Mouse (Mus musculus) embryonic stem cell, embryonic (primary cell): Measurements from ENCODE around the gene Nlrp3.

Experiments
- CTCF ChIA-PET, 4 experiments: fragments of 300-600 bp in 2 of 4; fragments of 350-600 bp in 2 of 4; sonication (Branson Sonifier 250); formaldehyde crosslinking; loops; one replicate each; lab custom pipeline; 2022; ENCODE audit warnings: inconsistent platforms in 2 of 4; lab: Charles Lee
- POLR2A ChIA-PET, 4 experiments: fragments of 300-600 bp in 2 of 4; fragments of 350-600 bp in 2 of 4; sonication (Branson Sonifier 250); formaldehyde crosslinking; loops; one replicate each; lab custom pipeline; 2022; ENCODE audit warnings: antibody characterized with exemption in 4 of 4, inconsistent platforms in 1 of 4; lab: Charles Lee

The Nlrp3 gene

GRCm38 (mm10) chr11:59541324-59541723 is at the start of gene Nlrp3:
Gene Nlrp3, plus strand, starts transcription at chr11:59541568.
- ChIA-PET POLR2A (interaction anchor here in 1 of 4 experiments (0.8 kb wide), 1 partner anchor 69 kb away, joined by 3 read pairs; the partner anchor contains the start of gene Zfp867), CTCF (interaction anchor here in 2 of 4 experiments (1.0 to 2.1 kb wide), 3 partner anchors 16 to 83 kb away, joined by 3 to 8 read pairs (median 3); no protein-coding TSS in a partner anchor)

GRCm38 (mm10) chr11:59496672-59497310 is 44.6 kb upstream of the Nlrp3 start:
- POLR2A ChIA-PET, result interaction anchor here in 2 of 4 experiments (0.7 to 1.6 kb wide), 4 partner anchors 13 to 651 kb away, joined by 3 to 7 read pairs (median 4); no protein-coding TSS in a partner anchor
- CTCF ChIA-PET, result interaction anchor here in 2 of 4 experiments (0.5 to 0.9 kb wide), 2 partner anchors 194 to 1018 kb away, joined by 5 to 8 read pairs; no protein-coding TSS in a partner anchor

GRCm38 (mm10) chr11:59497747-59498146 is 43.6 kb upstream of the Nlrp3 start:
- CTCF ChIA-PET, result interaction anchor here (0.5 to 1.8 kb wide), 13 partner anchors 11 to 1924 kb away, joined by 3 to 8 read pairs (median 4); partner anchors contain the start of gene Zkscan17 (in 3 of the 4)

GRCm38 (mm10) chr11:59501978-59502700 is 39.2 kb upstream of the Nlrp3 start:
- CTCF ChIA-PET, result interaction anchor here in 3 of 4 experiments (0.6 to 0.9 kb wide), 3 partner anchors 16 to 200 kb away, joined by 3 to 9 read pairs (median 8); partner anchors contain the start of gene Jmjd4 (in 1 of the 3)
- POLR2A ChIA-PET, result interaction anchor here in 2 of 4 experiments (1.0 to 1.5 kb wide), 4 partner anchors 10 to 31 kb away, joined by 3 to 4 read pairs (median 4); no protein-coding TSS in a partner anchor

More at GRCm38 (mm10) chr11:59497747-59498146, 43.6 kb upstream of the Nlrp3 start:
- POLR2A ChIA-PET, result interaction anchor here in 2 of 4 experiments (0.6 to 1.9 kb wide), 7 partner anchors 9 to 96 kb away, joined by 3 to 10 read pairs (median 3); no protein-coding TSS in a partner anchor

GRCm38 (mm10) chr11:59505351-59505838 is 36.0 kb upstream of the Nlrp3 start:
- ChIA-PET CTCF (interaction anchor here in 2 of 4 experiments (0.7 to 2.8 kb wide), 3 partner anchors 20 to 273 kb away, joined by 3 to 18 read pairs (median 3); partner anchors contain the start of gene Zkscan17 (in 1 of the 2)), POLR2A (interaction anchor here in 3 of 4 experiments (0.6 to 4.7 kb wide), 21 partner anchors 9 to 917 kb away, joined by 3 to 28 read pairs (median 4); partner anchors contain the start of genes Zkscan17 (in 2 of the 3) and Zfp867 (in 1 of the 3))

GRCm38 (mm10) chr11:59505839-59506712 is 35.3 kb upstream of the Nlrp3 start:
- CTCF ChIA-PET, result interaction anchor here in 2 of 4 experiments (0.8 to 2.8 kb wide), 3 partner anchors 20 to 108 kb away, joined by 3 to 18 read pairs (median 3); partner anchors contain the start of gene Zkscan17 (in 1 of the 2)
- POLR2A ChIA-PET, result interaction anchor here (0.6 to 4.7 kb wide), 30 partner anchors 8 to 352 kb away, joined by 3 to 28 read pairs (median 4); partner anchors contain the start of genes Zkscan17 (in 3 of the 4), Cops3 (in 1 of the 4), Nt5m (in 1 of the 4) and Wnt9a (in 1 of the 4)

- ChIA-PET POLR2A (interaction anchor here (0.6 to 4.7 kb wide), 16 partner anchors 8 to 353 kb away, joined by 3 to 28 read pairs (median 3); partner anchors contain the start of genes Zkscan17 (in 3 of the 4), Cops3 (in 1 of the 4), Nt5m (in 1 of the 4) and Wnt9a (in 1 of the 4)), CTCF (interaction anchor here in 1 of 4 experiments (0.8 to 2.8 kb wide), 2 partner anchors 19 to 108 kb away, joined by 3 to 18 read pairs; partner anchors contain the start of gene Zkscan17)
These were observed 34.7 kb upstream of the Nlrp3 start for GRCm38 (mm10) chr11:59506713-59507074.

- POLR2A ChIA-PET, result interaction anchor here in 2 of 4 experiments (0.8 to 2.6 kb wide), 4 partner anchors 9 to 15 kb away, joined by 3 to 8 read pairs (median 4); no protein-coding TSS in a partner anchor
- CTCF ChIA-PET, result interaction anchor here in 3 of 4 experiments (1.3 to 2.1 kb wide), 3 partner anchors 14 kb away, joined by 3 to 17 read pairs (median 8); partner anchors contain the start of gene Zkscan17 (in 2 of the 3)
These were observed 29.8 kb upstream of the Nlrp3 start for GRCm38 (mm10) chr11:59511558-59511957.

GRCm38 (mm10) chr11:59512733-59513132 is 28.6 kb upstream of the Nlrp3 start:
- CTCF ChIA-PET, result interaction anchor here in 2 of 4 experiments (0.9 to 2.1 kb wide), 2 partner anchors 13 kb away, joined by 3 to 17 read pairs; partner anchors contain the start of gene Zkscan17 (in 1 of the 2)
- POLR2A ChIA-PET, result interaction anchor here in 3 of 4 experiments (0.5 to 2.6 kb wide), 4 partner anchors 12 to 263 kb away, joined by 3 to 8 read pairs (median 5); no protein-coding TSS in a partner anchor

- POLR2A ChIA-PET, result interaction anchor here in 1 of 4 experiments (0.6 to 1.9 kb wide), 4 partner anchors 8 to 693 kb away, joined by 3 to 6 read pairs (median 4); no protein-coding TSS in a partner anchor
These were observed 27.8 kb upstream of the Nlrp3 start for GRCm38 (mm10) chr11:59513556-59513955.

GRCm38 (mm10) chr11:59514381-59514780 is 27.0 kb upstream of the Nlrp3 start:
- ChIA-PET CTCF (interaction anchor here in 2 of 4 experiments (3.0 kb wide), 2 partner anchors 10 to 11 kb away, joined by 11 to 14 read pairs; partner anchors contain the start of gene Zkscan17 (in 1 of the 2)), POLR2A (interaction anchor here in 2 of 4 experiments (0.6 to 2.1 kb wide), 7 partner anchors 8 to 692 kb away, joined by 3 to 6 read pairs (median 4); partner anchors contain the start of gene Zfp867 (in 1 of the 2))

More at GRCm38 (mm10) chr11:59513556-59513955, 27.8 kb upstream of the Nlrp3 start:
- CTCF ChIA-PET, result interaction anchor here in 1 of 4 experiments (0.9 kb wide), 1 partner anchor 12 kb away, joined by 3 read pairs; no protein-coding TSS in a partner anchor

- POLR2A ChIA-PET, result interaction anchor here in 2 of 4 experiments (0.6 to 2.1 kb wide), 7 partner anchors 8 to 43 kb away, joined by 3 to 6 read pairs (median 4); partner anchors contain the start of gene Zfp867 (in 1 of the 2)
- CTCF ChIA-PET, result interaction anchor here in 3 of 4 experiments (1.1 to 3.0 kb wide), 3 partner anchors 10 to 11 kb away, joined by 3 to 14 read pairs (median 11); partner anchors contain the start of gene Zkscan17 (in 1 of the 3)
These were observed 26.6 kb upstream of the Nlrp3 start for GRCm38 (mm10) chr11:59514789-59515188.

GRCm38 (mm10) chr11:59517441-59517840 is 23.9 kb upstream of the Nlrp3 start:
- POLR2A ChIA-PET, result interaction anchor here (0.6 to 3.5 kb wide), 16 partner anchors 9 to 337 kb away, joined by 3 to 28 read pairs (median 4); partner anchors contain the start of genes Zfp867 (in 2 of the 4) and Zkscan17 (in 2 of the 4)

GRCm38 (mm10) chr11:59518226-59518625 is 23.1 kb upstream of the Nlrp3 start:
- CTCF ChIA-PET, result interaction anchor here (0.6 to 1.6 kb wide), 6 partner anchors 8 to 284 kb away, joined by 3 to 12 read pairs (median 8); partner anchors contain the start of genes Zkscan17 (in 2 of the 4) and Zfp867 (in 1 of the 4)
- POLR2A ChIA-PET, result interaction anchor here (0.7 to 3.5 kb wide), 20 partner anchors 8 to 1180 kb away, joined by 3 to 28 read pairs (median 4); partner anchors contain the start of genes Zfp867 (in 2 of the 4), Trim11 (in 1 of the 4) and Zkscan17 (in 1 of the 4)

More at GRCm38 (mm10) chr11:59517441-59517840, 23.9 kb upstream of the Nlrp3 start:
- CTCF ChIA-PET, result interaction anchor here (0.6 to 1.6 kb wide), 11 partner anchors 9 to 261 kb away, joined by 3 to 12 read pairs (median 5); partner anchors contain the start of genes Zkscan17 (in 3 of the 4) and Zfp867 (in 1 of the 4)
